Comparison of ENCODE assay signal across 13 mouse cellular contexts in the genomic region with DNA sequence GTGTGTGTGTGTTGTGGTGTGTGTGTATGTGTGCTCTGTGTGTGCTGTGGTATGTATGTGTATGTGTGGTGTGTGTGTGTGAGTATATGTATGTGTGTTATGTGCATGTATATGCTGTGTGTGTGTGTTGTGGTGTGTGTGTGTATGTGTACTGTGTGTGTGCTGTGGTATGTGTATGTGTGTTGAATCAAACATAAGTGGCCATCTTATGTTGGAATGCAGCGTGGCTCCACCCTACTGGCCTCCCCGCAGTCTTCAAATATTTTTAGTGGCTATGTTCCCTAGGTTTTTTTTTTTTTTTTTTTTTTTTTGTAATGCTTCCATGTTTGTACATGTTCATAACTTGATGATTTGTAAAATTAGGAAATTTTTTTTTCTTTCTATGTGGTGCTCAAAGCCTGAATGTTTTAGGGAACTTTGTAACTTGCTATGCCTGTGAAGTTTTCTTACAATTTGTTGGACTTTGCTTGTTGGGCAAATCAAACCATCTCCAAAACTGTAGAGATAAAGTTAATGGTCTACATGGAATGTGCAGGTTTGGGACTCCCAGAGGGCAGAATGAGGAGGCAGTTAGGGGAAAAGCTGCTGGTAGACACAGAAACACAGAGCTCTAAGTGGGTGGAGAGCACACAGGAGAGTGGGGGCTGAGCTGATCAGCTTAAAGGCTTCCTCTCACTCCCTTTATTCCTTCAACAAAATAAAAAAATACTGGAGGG.
A peak's percentile ranks its signal among the peaks of the same experiment; 100 is the strongest.
DNase-seq lines count a peak whose midpoint lies in the region; ATAC-seq and TF ChIP-seq lines count a peak whose summit lies in the region.
"Had no signal": no experiment of that assay in that cellular context is flagged by ENCODE, and none has a peak within 500 bp of the region (broad histone marks: within the 10 kb centered on the region; RNA-seq: fewer than 3 reads in every experiment).

No protein-coding gene starts in this region.

- TF ChIP-seq CTCF in heart, adult 2 months (IDR thresholded peaks at IDR 0.05): no peak
- no peak for TF ChIP-seq CTCF in bone marrow macrophage, adult 2 months (IDR thresholded peaks at IDR 0.05; ENCODE audit: low read depth, low read length)

- no peak for TF ChIP-seq EP300 in heart, adult 2 months (IDR thresholded peaks at IDR 0.05; ENCODE audit: insufficient read depth, low read depth, low read length)

- H3K9me3 ChIP-seq in limb, embryonic 13.5 days: no peaks in the 10 kb centered on the region
- H3K9me3 ChIP-seq in limb, embryonic 10.5 days (replicated peaks): no peaks in the 10 kb centered on the region
- H3K9me3 ChIP-seq in limb, embryonic 15.5 days: no peaks in the 10 kb centered on the region
- no peaks in the 10 kb centered on the region for H3K9me3 ChIP-seq in forebrain, embryonic 12.5 days

- peak overlapping the region; percentile 93 for H3K27ac ChIP-seq in heart, adult 2 months
- peak overlapping the region; percentile 48; the same call in 1 of the 2 replicates for H3K27ac ChIP-seq in limb, embryonic 13.5 days
- no peak overlapping the region for H3K27ac ChIP-seq in limb, embryonic 10.5 days
- peak overlapping the region; percentile 99 for H3K27ac ChIP-seq in bone marrow macrophage, adult 2 months (ENCODE audit: insufficient read depth, low read depth, low read length)
- H3K27ac ChIP-seq in limb, embryonic 15.5 days: peak overlapping the region; percentile 88
- no peak overlapping the region for H3K27ac ChIP-seq in forebrain, embryonic 12.5 days

- H3K79me2 ChIP-seq in heart, adult 2 months (replicated peaks; ENCODE audit: control insufficient read depth, insufficient read depth, low read length): peaks cover 13% of the 10 kb centered on the region

- 39% methylated on average over 2 of the region's 2 CpGs for WGBS in heart, adult 2 months
- WGBS in limb, embryonic 13.5 days: 64% methylated on average over 2 of the region's 2 CpGs
- WGBS in limb, embryonic 10.5 days: 100% methylated on average over 2 of the region's 2 CpGs
- 40% methylated on average over 2 of the region's 2 CpGs for WGBS in limb, embryonic 15.5 days
- 95% methylated on average over 2 of the region's 2 CpGs for WGBS in forebrain, embryonic 12.5 days

- no peak for ATAC-seq in limb, embryonic 13.5 days (ENCODE audit: low FRiP score, low read depth)
- no peak for ATAC-seq in limb, embryonic 15.5 days (ENCODE audit: insufficient number of reproducible peaks, low FRiP score, low TSS enrichment, low read depth)
- no peak for ATAC-seq in forebrain, embryonic 12.5 days (ENCODE audit: low FRiP score)
- ATAC-seq: activated CD4-positive, CD25-positive, alpha-beta regulatory T cell, adult 4 months; forebrain, embryonic 16.5 days had no signal

- peak in 1 of 2 experiments; percentile 21 for DNase-seq in heart, adult 2 months
- no peak for DNase-seq in heart, postnatal 36 days
- DNase-seq in limb, embryonic 10.5 days (ENCODE audit: low spot score): no peak
- DNase-seq in spleen, postnatal 14 days (ENCODE audit: low spot score in 2 of 2): no peak
- DNase-seq: B cell, adult 2 months; cerebellum, adult 9-11 months; gastrocnemius, postnatal 25 days had no signal

- intact Hi-C loops in heart, adult 2 months (cut with DNase I): no loop called here
- intact Hi-C loops in heart, postnatal 36 days (cut with DNase I): loop anchor here (5.0 kb wide), 1 partner anchor 40 kb away; no protein-coding TSS in a partner anchor

- H3K4me1 ChIP-seq in heart, adult 2 months (ENCODE audit: control insufficient read depth, insufficient read depth, low read length): peaks cover 53% of the 10 kb centered on the region
- peaks cover 88% of the 10 kb centered on the region for H3K4me1 ChIP-seq in limb, embryonic 13.5 days
- H3K4me1 ChIP-seq in limb, embryonic 10.5 days: peaks cover 44% of the 10 kb centered on the region
- peaks cover 78% of the 10 kb centered on the region for H3K4me1 ChIP-seq in bone marrow macrophage, adult 2 months (ENCODE audit: control insufficient read depth, insufficient read depth, low read length)
- H3K4me1 ChIP-seq in limb, embryonic 15.5 days: peaks cover 85% of the 10 kb centered on the region
- peaks cover 3% of the 10 kb centered on the region; the same call in 1 of the 2 replicates for H3K4me1 ChIP-seq in forebrain, embryonic 12.5 days

- H3K4me3 ChIP-seq in heart, adult 2 months: no peak overlapping the region
- no peak overlapping the region for H3K4me3 ChIP-seq in limb, embryonic 13.5 days
- H3K4me3 ChIP-seq in limb, embryonic 10.5 days: no peak overlapping the region
- H3K4me3 ChIP-seq in bone marrow macrophage, adult 2 months (ENCODE audit: insufficient read depth, low read length): no peak overlapping the region
- no peak overlapping the region for H3K4me3 ChIP-seq in limb, embryonic 15.5 days
- H3K4me3 ChIP-seq in forebrain, embryonic 12.5 days (replicated peaks): no peak overlapping the region

- TF ChIP-seq POLR2A in heart, adult 2 months (IDR thresholded peaks at IDR 0.05; ENCODE audit: insufficient read depth, low read depth, low read length): no peak
- TF ChIP-seq POLR2A in bone marrow macrophage, adult 2 months (IDR thresholded peaks at IDR 0.05; ENCODE audit: borderline replicate concordance, low read depth, low read length): no peak

- peak overlapping the region; percentile 50 for H3K9ac ChIP-seq in heart, adult 2 months (ENCODE audit: low read depth, low read length)
- no peak overlapping the region for H3K9ac ChIP-seq in limb, embryonic 13.5 days
- H3K9ac ChIP-seq in limb, embryonic 15.5 days: no peak overlapping the region
- no peak overlapping the region for H3K9ac ChIP-seq in forebrain, embryonic 12.5 days

- peak overlapping the region; percentile 91 for H3K4me2 ChIP-seq in limb, embryonic 13.5 days (replicated peaks)
- H3K4me2 ChIP-seq in limb, embryonic 15.5 days: peak overlapping the region; percentile 41; the same call in 1 of the 2 replicates
- no peak overlapping the region for H3K4me2 ChIP-seq in forebrain, embryonic 12.5 days

- no peaks in the 10 kb centered on the region for H3K27me3 ChIP-seq in heart, adult 2 months (ENCODE audit: control insufficient read depth, insufficient read depth, low read length)
- no peaks in the 10 kb centered on the region for H3K27me3 ChIP-seq in limb, embryonic 13.5 days
- no peaks in the 10 kb centered on the region for H3K27me3 ChIP-seq in limb, embryonic 10.5 days (ENCODE audit: low read depth, poor library complexity, severe bottlenecking)
- H3K27me3 ChIP-seq in limb, embryonic 15.5 days: no peaks in the 10 kb centered on the region
- H3K27me3 ChIP-seq in forebrain, embryonic 12.5 days: 0 out of 2 replicates have a peak, but pooled peaks cover 2% of the 10 kb centered on the region

- H3K36me3 ChIP-seq in heart, adult 2 months (ENCODE audit: control insufficient read depth, insufficient read depth, low read length): peaks cover 67% of the 10 kb centered on the region
- peaks cover 71% of the 10 kb centered on the region for H3K36me3 ChIP-seq in limb, embryonic 13.5 days
- peaks cover 85% of the 10 kb centered on the region for H3K36me3 ChIP-seq in limb, embryonic 10.5 days
- H3K36me3 ChIP-seq in limb, embryonic 15.5 days: peaks cover 27% of the 10 kb centered on the region
- H3K36me3 ChIP-seq in forebrain, embryonic 12.5 days (replicated peaks): peaks cover 3% of the 10 kb centered on the region; the same call in 1 of the 2 replicates

Comparison
In these comparisons a context has a peak if more than half of its experiments do, and no peak if none do; other contexts are left out.
1. H3K27ac ChIP-seq: peak in heart, adult 2 months (single experiment), limb, embryonic 13.5 days (single experiment), bone marrow macrophage, adult 2 months (single experiment) and limb, embryonic 15.5 days (single experiment); none in limb, embryonic 10.5 days (single experiment) and forebrain, embryonic 12.5 days (single experiment).